Mouse (Mus musculus) cerebellum, adult 2 months (tissue): ENCODE data around the gene Vwa7.
A peak's percentile ranks its signal among the peaks of the same experiment; 100 is the strongest.

Experiments used
- CTCF ChIP-seq: fragments of 200-500 bp; IDR thresholded peaks from 2 replicates; pipeline ENCODE4 v1.5.1; 2011; ENCODE audit warnings: low read depth, mild to moderate bottlenecking, control low read depth, low read length, moderate library complexity, borderline replicate concordance; ENCODE audit not compliant: insufficient read depth
- POLR2A ChIP-seq: fragments of 200-500 bp; IDR thresholded peaks from 2 replicates; pipeline ENCODE4 v1.6.1; 2011; ENCODE audit warnings: low read length, control low read depth, borderline replicate concordance; ENCODE audit not compliant: insufficient read depth

DNA sequence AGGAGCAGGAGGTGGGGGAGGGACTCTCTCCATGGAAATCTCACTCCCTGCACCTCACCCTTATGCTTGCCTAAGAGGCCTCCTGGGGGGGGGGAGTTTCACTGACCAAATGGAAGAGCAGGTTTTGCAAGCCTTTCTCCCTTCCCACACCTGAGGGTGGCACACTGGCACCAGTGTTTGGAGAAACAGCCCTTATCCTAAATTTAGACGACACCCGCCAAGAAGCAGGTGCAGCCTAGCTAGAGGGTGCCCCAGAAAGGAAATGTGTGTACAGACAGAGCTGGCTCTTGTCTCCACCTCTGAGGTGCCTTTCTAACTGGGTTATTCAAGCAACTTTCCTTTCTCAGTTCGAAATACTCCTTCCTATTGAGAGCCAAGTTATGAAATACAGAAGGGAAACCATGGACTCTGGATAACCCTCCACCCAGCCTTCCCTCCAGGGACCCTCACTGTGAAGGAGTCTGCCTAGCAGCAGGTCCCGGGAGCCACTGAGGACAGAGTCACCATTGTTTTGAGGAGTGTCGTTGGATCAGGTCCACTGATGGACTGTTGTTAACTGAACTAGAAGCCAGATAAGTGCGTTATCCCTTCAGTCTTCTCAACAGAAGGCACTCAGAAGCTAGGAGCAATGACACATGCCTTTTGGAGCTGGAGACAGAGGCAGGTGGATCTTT lies 54.3 kb downstream of the Vwa7 start:
- peak; percentile 78 for TF ChIP-seq CTCF
- no peak; the same call in 1 of the 2 replicates for TF ChIP-seq POLR2A
